Mouse (Mus musculus) hindbrain, postnatal 0 days (tissue): ENCODE measurements around the gene Ttc29. TPM values are rescaled to one million over a fixed set of nuclear protein-coding genes. Genes with fewer than 3 reads are reported as not detected.

Experiments
- ATAC-seq: fragments of 200-750 bp; cut with Nextera tagmentation; 2 replicates; pipeline ENCODE4 v1.8.0; 2017; ENCODE audit warnings: mild to moderate bottlenecking, moderate TSS enrichment, moderate library complexity
- DNase-seq: peaks from one replicate; pipeline ENCODE4 v3.0.0-alpha.2; 2015; ENCODE audit warnings: low spot score
- H3K27ac ChIP-seq: fragments of 300-500 bp; sonication (generic); 2 replicates; pipeline ENCODE4 v1.5.1; 2014; ENCODE audit warnings: mild to moderate bottlenecking
- H3K27me3 ChIP-seq: fragments of 300-500 bp; sonication (generic); 2 replicates; pipeline ENCODE4 v1.6.1; 2014; ENCODE audit warnings: low read length, mixed read lengths; ENCODE audit not compliant: insufficient read depth
- H3K36me3 ChIP-seq: fragments of 300-500 bp; sonication (generic); 2 replicates; pipeline ENCODE4 v1.6.1; 2014; ENCODE audit warnings: low read length, mixed read lengths; ENCODE audit not compliant: insufficient read depth
- H3K4me1 ChIP-seq: fragments of 300-500 bp; sonication (generic); 2 replicates; pipeline ENCODE4 v1.6.1; 2014; ENCODE audit warnings: antibody characterized with exemption, low read length, mixed read lengths; ENCODE audit not compliant: insufficient read depth
- H3K4me2 ChIP-seq: fragments of 300-500 bp; sonication (generic); 2 replicates; pipeline ENCODE4 v1.6.1; 2014; ENCODE audit warnings: low read depth, mild to moderate bottlenecking, low read length, moderate library complexity, mixed read lengths
- H3K4me3 ChIP-seq: fragments of 300-500 bp; sonication (generic); 2 replicates; pipeline ENCODE4 v1.5.1; 2014; ENCODE audit warnings: low read length
- H3K9ac ChIP-seq: fragments of 300-500 bp; sonication (generic); replicated peaks from 2 replicates; pipeline ENCODE4 v1.6.1; 2014; ENCODE audit warnings: mild to moderate bottlenecking, low read length, moderate library complexity, mixed read lengths
- H3K9me3 ChIP-seq: fragments of 300-500 bp; sonication (generic); 2 replicates; pipeline ENCODE4 v1.6.1; 2016; ENCODE audit warnings: low read length, mixed read lengths
- CTCF ChIP-seq: IDR thresholded peaks from 2 replicates; pipeline ENCODE4 v1.5.1; 2016; ENCODE audit warnings: antibody characterized with exemption, control low read depth, low read depth
- WGBS: fragments of 180-500 bp; shearing (Covaris S2); extraction: QIAGEN DNeasy Blood & Tissue Kit; methylation state at CpG from one replicate; pipeline ENCODE4 v1.1.7; 2014; 5-methylcytosine and 5-hydroxymethylcytosine counted together
- polyA plus RNA-seq: library from polyadenylated mRNA; unstranded; fragments of >200 nt; fragmentation: Nextera tagmentation; extraction: Ambion mirVana; gene quantifications from 2 replicates; pipeline ENCODE4 v1.2.1, GENCODE M21; 2015
- total RNA-seq: library from RNA; depleted of rRNA; stranded (reverse); fragments of >200 nt; gene quantifications from 2 replicates; pipeline ENCODE4 v1.2.3, GENCODE M21; 2014

The Ttc29 gene
- total and polyA plus RNA-seq, 2 experiments from 2014 or later, result 0.69 to 0.84 TPM

DNA sequence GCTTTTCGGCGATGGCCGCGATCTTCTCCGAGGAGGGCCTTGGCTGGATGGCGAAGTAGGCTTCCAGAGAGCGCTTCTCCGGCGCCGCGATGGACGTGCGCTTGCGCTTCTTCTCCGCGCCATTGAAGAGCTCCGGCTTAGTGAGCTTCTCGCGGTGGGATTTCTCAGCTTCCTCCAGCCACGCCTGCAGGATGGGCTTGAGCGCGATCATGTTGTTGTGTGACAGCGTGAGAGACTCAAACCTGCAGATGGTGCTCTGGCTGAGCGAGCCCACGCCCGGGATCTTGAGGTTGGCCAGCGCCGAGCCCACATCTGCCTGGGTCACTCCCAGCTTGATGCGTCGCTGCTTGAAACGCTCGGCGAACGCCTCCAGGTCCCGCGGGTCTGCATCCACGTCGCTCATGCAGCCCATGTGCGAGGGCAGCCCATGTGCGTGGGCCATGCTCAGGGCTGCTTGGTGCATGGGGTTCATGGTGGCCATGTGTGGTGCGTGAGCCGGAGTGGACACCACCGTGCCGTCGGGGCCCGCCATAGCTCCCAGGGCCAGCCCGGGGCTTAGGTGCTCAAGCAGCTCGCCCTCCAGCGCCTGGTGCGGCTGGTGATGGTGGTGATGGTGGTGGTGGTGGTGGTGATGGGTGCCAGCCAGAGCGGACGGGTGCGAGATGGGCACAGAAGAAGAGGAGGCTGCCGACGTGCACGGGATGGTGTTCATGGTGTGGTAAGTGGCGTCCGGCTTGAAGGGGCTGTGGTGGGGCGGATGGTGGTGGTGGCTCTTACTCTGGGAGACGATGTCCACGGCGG is 221.9 kb downstream of the Ttc29 start:
- no peaks in the 10 kb centered on the region for H3K36me3 ChIP-seq
- peaks cover 76% of the 10 kb centered on the region for H3K27me3 ChIP-seq
- H3K9me3 ChIP-seq, result no peaks in the 10 kb centered on the region
- 0 out of 2 replicates have a peak, but pooled peaks cover 3% of the 10 kb centered on the region for H3K4me1 ChIP-seq
- no peak for DNase-seq
- WGBS, result under 1% methylated on average over 62 of the region's 62 CpGs
- H3K4me3 ChIP-seq, result peak overlapping the region; percentile 49
- peak overlapping the region; percentile 77 for H3K4me2 ChIP-seq
- no peak for TF ChIP-seq CTCF
- no peak overlapping the region for H3K27ac ChIP-seq
- no peak overlapping the region; the same call in 1 of the 2 replicates for H3K9ac ChIP-seq
- 0 out of 2 replicates have a peak, but pooled peaks have one; percentile 22 for ATAC-seq

GRCm38 (mm10) chr8:78435624-78435960 is 222.5 kb downstream of the Ttc29 start:
- DNase-seq (no peak), ATAC-seq (no peak)
- H3K4me1 ChIP-seq, result 0 out of 2 replicates have a peak, but pooled peaks cover 3% of the 10 kb centered on the region
- H3K9ac ChIP-seq, result no peak overlapping the region
- no peaks in the 10 kb centered on the region for H3K36me3 ChIP-seq
- TF ChIP-seq CTCF, result no peak
- peak overlapping the region; percentile 49 for H3K4me3 ChIP-seq
- no peak overlapping the region for H3K27ac ChIP-seq
- 1% methylated on average over 18 of the region's 18 CpGs for WGBS
- H3K4me2 ChIP-seq, result peak overlapping the region; percentile 77
- H3K9me3 ChIP-seq, result no peaks in the 10 kb centered on the region
- H3K27me3 ChIP-seq, result peaks cover 76% of the 10 kb centered on the region

- DNase-seq (no peak), ATAC-seq (peak; percentile 67)
- H3K9me3 ChIP-seq, result no peaks in the 10 kb centered on the region
- H3K4me1 ChIP-seq, result 0 out of 2 replicates have a peak, but pooled peaks cover 3% of the 10 kb centered on the region
- H3K36me3 ChIP-seq, result no peaks in the 10 kb centered on the region
- no peak within 1 kb of the TSS for H3K27ac ChIP-seq
- H3K27me3 ChIP-seq, result peaks cover 78% of the 10 kb centered on the region
- H3K4me3 ChIP-seq, result peak within 1 kb of the TSS; percentile 49
- TF ChIP-seq CTCF, result no peak
- WGBS, result under 1% methylated on average over 48 of the region's 54 CpGs
- peak within 1 kb of the TSS; percentile 28; the same call in 1 of the 2 replicates for H3K9ac ChIP-seq
- H3K4me2 ChIP-seq, result peak within 1 kb of the TSS; percentile 77
These were observed 223.1 kb downstream of the Ttc29 start, which contains the start of gene Pou4f2 for GRCm38 (mm10) chr8:78436071-78436651. Pou4f2 (minus strand) TSS chr8:78436645.

DNA sequence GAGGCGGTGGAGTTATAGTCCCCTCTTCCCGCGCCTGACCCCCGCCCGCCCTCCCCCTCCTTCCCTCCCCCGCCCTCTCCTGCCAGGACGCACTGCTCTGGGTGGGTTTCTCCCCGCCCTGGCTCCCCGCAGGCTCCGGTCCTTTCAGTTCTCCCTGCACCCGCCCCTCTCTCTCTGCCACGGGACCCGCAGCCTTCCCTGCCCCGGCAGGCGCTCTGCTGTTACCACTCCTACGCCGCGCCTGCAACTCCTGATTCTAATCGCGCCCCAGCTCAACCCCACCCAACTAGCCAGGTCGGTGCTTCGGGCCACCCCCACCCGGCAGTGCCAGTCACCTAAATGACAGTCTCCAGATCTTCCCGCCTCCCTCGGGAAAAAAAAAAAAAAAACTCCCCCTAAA is 223.6 kb downstream of the Ttc29 start:
- H3K27ac ChIP-seq, result no peak overlapping the region
- H3K4me1 ChIP-seq, result 0 out of 2 replicates have a peak, but pooled peaks cover 3% of the 10 kb centered on the region
- DNase-seq, result no peak
- peaks cover 73% of the 10 kb centered on the region for H3K27me3 ChIP-seq
- H3K4me3 ChIP-seq, result peak overlapping the region; percentile 49
- peak overlapping the region; percentile 77 for H3K4me2 ChIP-seq
- ATAC-seq, result peak; percentile 39
- TF ChIP-seq CTCF, result no peak
- H3K9ac ChIP-seq, result no peak overlapping the region; the same call in 1 of the 2 replicates
- no peaks in the 10 kb centered on the region for H3K36me3 ChIP-seq
- H3K9me3 ChIP-seq, result no peaks in the 10 kb centered on the region
- WGBS, result 2% methylated on average over 21 of the region's 25 CpGs

GRCm38 (mm10) chr8:78437140-78438045 is 224.3 kb downstream of the Ttc29 start:
- WGBS, result 1% methylated on average over 32 of the region's 32 CpGs
- H3K4me1 ChIP-seq, result 0 out of 2 replicates have a peak, but pooled peaks cover 3% of the 10 kb centered on the region
- no peaks in the 10 kb centered on the region for H3K36me3 ChIP-seq
- peaks cover 66% of the 10 kb centered on the region for H3K27me3 ChIP-seq
- no peak for TF ChIP-seq CTCF
- ATAC-seq (peak; percentile 53), DNase-seq (no peak)
- no peaks in the 10 kb centered on the region for H3K9me3 ChIP-seq
- peak overlapping the region; percentile 49 for H3K4me3 ChIP-seq
- peak overlapping the region; percentile 77 for H3K4me2 ChIP-seq
- no peak overlapping the region for H3K27ac ChIP-seq
- no peak overlapping the region for H3K9ac ChIP-seq

GRCm38 (mm10) chr8:78438121-78438520 is 225.0 kb downstream of the Ttc29 start:
- Histone ChIP-seq H3K4me2 (peak overlapping the region; percentile 77), H3K4me1 (0 out of 2 replicates have a peak, but pooled peaks cover 3% of the 10 kb centered on the region), H3K4me3 (peak overlapping the region; percentile 3; the same call in 1 of the 2 replicates), H3K27ac (no peak overlapping the region), H3K36me3 (no peaks in the 10 kb centered on the region), H3K27me3 (peaks cover 61% of the 10 kb centered on the region), H3K9ac (no peak overlapping the region), H3K9me3 (no peaks in the 10 kb centered on the region)
- TF ChIP-seq CTCF, result no peak
- WGBS, result under 1% methylated on average over 18 of the region's 18 CpGs
- DNase-seq, result peak; percentile 63
- 0 out of 2 replicates have a peak, but pooled peaks have one; percentile 13 for ATAC-seq
